Mouse (Mus musculus): ENCODE results near the gene Musk. TPM values are rescaled to one million over a fixed set of nuclear protein-coding genes. Genes with fewer than 3 reads are reported as not detected.

Musk gene
- polyA plus RNA-seq, 1 experiment, result not detected

GRCm38 (mm10) chr4:58271504-58272162, 14.1 kb upstream of the Musk start:
- no peak for TF ChIP-seq FLI1 (IDR thresholded peaks at IDR 0.05; ENCODE audit: low read length)
- Histone ChIP-seq H3K4me1 (peaks cover 25% of the 10 kb centered on the region), H3K9me3 (no peaks in the 10 kb centered on the region), H3K36me3 (replicated peaks; ENCODE audit: low read length) (no peaks in the 10 kb centered on the region), H3K27me3 (replicated peaks) (no peaks in the 10 kb centered on the region), H3K4me3 (replicated peaks) (no peak overlapping the region)

GRCm38 (mm10) chr4:58275261-58275895, 10.4 kb upstream of the Musk start:
- Histone ChIP-seq H3K36me3 (replicated peaks; ENCODE audit: low read length) (no peaks in the 10 kb centered on the region), H3K4me1 (peaks cover 44% of the 10 kb centered on the region), H3K9me3 (no peaks in the 10 kb centered on the region), H3K4me3 (replicated peaks) (no peak overlapping the region), H3K27me3 (replicated peaks) (no peaks in the 10 kb centered on the region)
- TF ChIP-seq FLI1 (IDR thresholded peaks at IDR 0.05; ENCODE audit: low read length) (no peak), GATA1 (IDR thresholded peaks at IDR 0.05; ENCODE audit: borderline replicate concordance, low read length) (no peak)

GRCm38 (mm10) chr4:58278368-58278767, 7.4 kb upstream of the Musk start:
- Histone ChIP-seq H3K36me3 (replicated peaks; ENCODE audit: low read length) (no peaks in the 10 kb centered on the region), H3K4me1 (peaks cover 56% of the 10 kb centered on the region), H3K9me3 (no peaks in the 10 kb centered on the region), H3K27me3 (replicated peaks) (no peaks in the 10 kb centered on the region), H3K4me3 (replicated peaks) (peak overlapping the region; percentile 15)
- TF ChIP-seq FLI1 (IDR thresholded peaks at IDR 0.05; ENCODE audit: low read length), result no peak
- no peak for TF ChIP-seq GATA1 (IDR thresholded peaks at IDR 0.05; ENCODE audit: borderline replicate concordance, low read length)

- no peaks in the 10 kb centered on the region for H3K27me3 ChIP-seq (replicated peaks)
- H3K4me3 ChIP-seq (replicated peaks), result peak overlapping the region; percentile 70
- TF ChIP-seq GATA1 (IDR thresholded peaks at IDR 0.05; ENCODE audit: borderline replicate concordance, low read length) (no peak), FLI1 (IDR thresholded peaks at IDR 0.05; ENCODE audit: low read length) (no peak)
- peaks cover 50% of the 10 kb centered on the region for H3K4me1 ChIP-seq
- H3K36me3 ChIP-seq (replicated peaks; ENCODE audit: low read length), result no peaks in the 10 kb centered on the region
- H3K9me3 ChIP-seq, result no peaks in the 10 kb centered on the region
These were observed 5.6 kb upstream of the Musk start for GRCm38 (mm10) chr4:58280121-58280520.

- Histone ChIP-seq H3K27me3 (replicated peaks) (no peaks in the 10 kb centered on the region), H3K4me3 (replicated peaks) (no peak overlapping the region), H3K4me1 (peaks cover 21% of the 10 kb centered on the region), H3K36me3 (replicated peaks; ENCODE audit: low read length) (no peaks in the 10 kb centered on the region), H3K9me3 (no peaks in the 10 kb centered on the region)
- no peak for TF ChIP-seq FLI1 (IDR thresholded peaks at IDR 0.05; ENCODE audit: low read length)
- no peak for TF ChIP-seq GATA1 (IDR thresholded peaks at IDR 0.05; ENCODE audit: borderline replicate concordance, low read length)
These were observed 769 bp downstream of the Musk start for GRCm38 (mm10) chr4:58286368-58287090.

GRCm38 (mm10) chr4:58288753-58289152, 3.0 kb downstream of the Musk start:
- H3K27me3 ChIP-seq (replicated peaks), result no peaks in the 10 kb centered on the region
- H3K4me3 ChIP-seq (replicated peaks), result no peak overlapping the region
- H3K4me1 ChIP-seq, result peaks cover 17% of the 10 kb centered on the region
- no peaks in the 10 kb centered on the region for H3K9me3 ChIP-seq
- no peaks in the 10 kb centered on the region for H3K36me3 ChIP-seq (replicated peaks; ENCODE audit: low read length)
- no peak for TF ChIP-seq FLI1 (IDR thresholded peaks at IDR 0.05; ENCODE audit: low read length)
- TF ChIP-seq GATA1 (IDR thresholded peaks at IDR 0.05; ENCODE audit: borderline replicate concordance, low read length), result no peak

- peaks cover 17% of the 10 kb centered on the region for H3K4me1 ChIP-seq
- TF ChIP-seq GATA1 (IDR thresholded peaks at IDR 0.05; ENCODE audit: borderline replicate concordance, low read length) (no peak), FLI1 (IDR thresholded peaks at IDR 0.05; ENCODE audit: low read length) (no peak)
- no peak overlapping the region for H3K4me3 ChIP-seq (replicated peaks)
- H3K27me3 ChIP-seq (replicated peaks), result no peaks in the 10 kb centered on the region
- no peaks in the 10 kb centered on the region for H3K36me3 ChIP-seq (replicated peaks; ENCODE audit: low read length)
- H3K9me3 ChIP-seq, result no peaks in the 10 kb centered on the region
These were observed 6.1 kb downstream of the Musk start for GRCm38 (mm10) chr4:58291828-58292227.

GRCm38 (mm10) chr4:58293099-58293498, 7.3 kb downstream of the Musk start:
- Histone ChIP-seq H3K4me1 (peaks cover 17% of the 10 kb centered on the region), H3K36me3 (replicated peaks; ENCODE audit: low read length) (no peaks in the 10 kb centered on the region), H3K9me3 (no peaks in the 10 kb centered on the region), H3K4me3 (replicated peaks) (no peak overlapping the region), H3K27me3 (replicated peaks) (no peaks in the 10 kb centered on the region)
- TF ChIP-seq GATA1 (IDR thresholded peaks at IDR 0.05; ENCODE audit: borderline replicate concordance, low read length) (no peak), FLI1 (IDR thresholded peaks at IDR 0.05; ENCODE audit: low read length) (no peak)

- Histone ChIP-seq H3K9me3 (0 out of 2 replicates have a peak, but pooled peaks cover 3% of the 10 kb centered on the region), H3K36me3 (replicated peaks; ENCODE audit: low read length) (no peaks in the 10 kb centered on the region), H3K4me1 (peaks cover 28% of the 10 kb centered on the region), H3K4me3 (replicated peaks) (peak overlapping the region; percentile 82), H3K27me3 (replicated peaks) (no peaks in the 10 kb centered on the region)
- no peak for TF ChIP-seq GATA1 (IDR thresholded peaks at IDR 0.05; ENCODE audit: borderline replicate concordance, low read length)
- TF ChIP-seq FLI1 (IDR thresholded peaks at IDR 0.05; ENCODE audit: low read length), result no peak
These were observed 18.1 kb downstream of the Musk start for GRCm38 (mm10) chr4:58303862-58304261.

GRCm38 (mm10) chr4:58304564-58304963, 18.8 kb downstream of the Musk start:
- TF ChIP-seq FLI1 (IDR thresholded peaks at IDR 0.05; ENCODE audit: low read length) (no peak), GATA1 (IDR thresholded peaks at IDR 0.05; ENCODE audit: borderline replicate concordance, low read length) (no peak)
- H3K27me3 ChIP-seq (replicated peaks), result no peaks in the 10 kb centered on the region
- H3K36me3 ChIP-seq (replicated peaks; ENCODE audit: low read length), result no peaks in the 10 kb centered on the region
- peak overlapping the region; percentile 82 for H3K4me3 ChIP-seq (replicated peaks)
- H3K9me3 ChIP-seq, result 0 out of 2 replicates have a peak, but pooled peaks cover 3% of the 10 kb centered on the region
- peaks cover 35% of the 10 kb centered on the region for H3K4me1 ChIP-seq

Data from megakaryocyte, embryonic 14.5 days (primary cell).